Mouse (Mus musculus) G1E (cell line): Measurements from ENCODE around the gene Ptpn14. TPM values are rescaled to one million over a fixed set of nuclear protein-coding genes. Genes with fewer than 3 reads are reported as not detected.

Experiments used
- ATAC-seq: 2 replicates; pipeline ENCODE4 v1.8.0; 2016; ENCODE audit warnings: mild to moderate bottlenecking; ENCODE audit not compliant: insufficient number of reproducible peaks, poor library complexity, low FRiP score, severe bottlenecking; ENCODE audit errors: extremely low read depth
- DNase-seq: peaks from one replicate; pipeline ENCODE4 v3.0.0; 2012; ENCODE audit warnings: low spot score
- H3K27me3 ChIP-seq: 2 replicates; pipeline ENCODE4 v1.6.1; 2012; ENCODE audit warnings: mild to moderate bottlenecking, low read length, inconsistent platforms; ENCODE audit not compliant: insufficient read depth
- H3K36me3 ChIP-seq: replicated peaks from 2 replicates; pipeline ENCODE3; 2012; ENCODE audit warnings: mild to moderate bottlenecking, inconsistent platforms
- H3K4me1 ChIP-seq: 2 replicates; pipeline ENCODE4 v1.6.1; 2012; ENCODE audit warnings: low read depth, low read length, inconsistent platforms, mixed read lengths; ENCODE audit not compliant: insufficient read depth
- H3K4me3 ChIP-seq: 2 replicates; pipeline ENCODE4 v1.5.1; 2012; ENCODE audit warnings: low read depth, mild to moderate bottlenecking, inconsistent platforms, low read length, moderate library complexity, mixed read lengths
- H3K9me3 ChIP-seq: replicated peaks from 2 replicates; pipeline ENCODE4 v1.6.1; 2012; ENCODE audit warnings: inconsistent platforms
- CTCF ChIP-seq: IDR thresholded peaks from 2 replicates; pipeline ENCODE4 v1.5.1; 2012; ENCODE audit warnings: low read depth, low read length, inconsistent platforms, mixed read lengths
- GATA1 ChIP-seq: IDR thresholded peaks from 2 replicates; pipeline ENCODE4 v1.6.1; 2012; ENCODE audit warnings: borderline replicate concordance, low read length, inconsistent platforms, mixed read lengths
- GATA2 ChIP-seq: IDR thresholded peaks from 2 replicates; pipeline ENCODE4 v1.6.1; 2012; ENCODE audit warnings: low read depth, low read length, inconsistent platforms, borderline replicate concordance
- POLR2AphosphoS5 ChIP-seq: IDR thresholded peaks from 2 replicates; pipeline ENCODE4 v1.6.1; 2012; ENCODE audit warnings: low read depth, low read length, inconsistent platforms; ENCODE audit not compliant: insufficient replicate concordance
- TAL1 ChIP-seq: conservative IDR thresholded peaks from 2 replicates; pipeline ENCODE4 v1.6.1; 2012; ENCODE audit warnings: low read depth, low read length, inconsistent platforms, mixed read lengths
- polyA plus RNA-seq: library from polyadenylated mRNA; stranded (reverse); fragments of >175 nt; gene quantifications from 2 replicates; pipeline ENCODE4 v1.2.3, GENCODE M21; 2012
- total RNA-seq, 2 experiments: library from RNA; stranded (forward) in 1 of 2; stranded (reverse) in 1 of 2; fragments of 200-1000 nt in 1 of 2; fragments of >200 nt in 1 of 2; fragmentation: Nextera tagmentation in 1 of 2; gene quantifications; 2 replicates each; pipeline ENCODE4 v1.2.3; 2014 to 2017

Gene Ptpn14
- total and polyA plus RNA-seq, 3 experiments: 0.11 TPM; not detected in 2

GRCm38 (mm10) chr1:189744914-189745710, 17.0 kb downstream of the Ptpn14 start:
- ATAC-seq (no peak), DNase-seq (no peak)
- H3K9me3 ChIP-seq: peaks cover 56% of the 10 kb centered on the region
- H3K36me3 ChIP-seq: no peaks in the 10 kb centered on the region
- TF ChIP-seq GATA1: no peak
- no peak for TF ChIP-seq CTCF
- no peaks in the 10 kb centered on the region for H3K4me1 ChIP-seq
- H3K4me3 ChIP-seq: no peak overlapping the region
- no peaks in the 10 kb centered on the region for H3K27me3 ChIP-seq

GRCm38 (mm10) chr1:189746520-189746919, 18.5 kb downstream of the Ptpn14 start:
- Histone ChIP-seq H3K4me3 (no peak overlapping the region), H3K4me1 (no peaks in the 10 kb centered on the region), H3K27me3 (no peaks in the 10 kb centered on the region), H3K36me3 (no peaks in the 10 kb centered on the region), H3K9me3 (peaks cover 62% of the 10 kb centered on the region)
- TF ChIP-seq TAL1 (no peak), CTCF (no peak), GATA2 (no peak), GATA1 (no peak), POLR2AphosphoS5 (no peak)
- ATAC-seq (no peak), DNase-seq (no peak)

GRCm38 (mm10) chr1:189749789-189750188, 21.7 kb downstream of the Ptpn14 start:
- TF ChIP-seq GATA2: no peak
- no peak for TF ChIP-seq CTCF
- TF ChIP-seq TAL1: no peak
- no peak for TF ChIP-seq GATA1
- TF ChIP-seq POLR2AphosphoS5: no peak
- Histone ChIP-seq H3K4me3 (no peak overlapping the region), H3K9me3 (peaks cover 73% of the 10 kb centered on the region), H3K27me3 (no peaks in the 10 kb centered on the region), H3K4me1 (no peaks in the 10 kb centered on the region), H3K36me3 (no peaks in the 10 kb centered on the region)
- no peak for DNase-seq
- ATAC-seq: no peak

DNA sequence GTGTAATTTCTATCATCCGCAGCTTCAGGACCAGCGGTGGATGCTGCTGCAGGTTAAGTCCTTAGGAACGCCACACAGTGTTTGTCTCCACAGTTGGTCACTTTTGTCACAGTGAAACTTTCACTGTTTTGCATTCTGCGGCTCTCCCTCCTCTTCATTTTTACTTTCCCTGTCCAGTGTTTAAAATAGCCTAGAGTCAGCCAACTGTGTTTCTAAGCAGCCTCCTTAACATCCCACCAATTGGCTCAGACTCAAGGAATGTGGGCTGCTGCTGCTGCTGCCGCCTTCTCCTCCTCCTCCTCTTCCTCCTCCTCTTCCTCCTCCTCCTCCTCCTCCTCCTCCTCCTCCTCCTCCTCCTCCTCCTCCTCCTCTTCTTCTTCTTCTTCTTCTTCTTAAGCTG, 22.2 kb downstream of the Ptpn14 start:
- no peaks in the 10 kb centered on the region for H3K36me3 ChIP-seq
- H3K4me1 ChIP-seq: no peaks in the 10 kb centered on the region
- ATAC-seq (no peak), DNase-seq (no peak)
- H3K4me3 ChIP-seq: no peak overlapping the region
- peaks cover 73% of the 10 kb centered on the region for H3K9me3 ChIP-seq
- no peaks in the 10 kb centered on the region for H3K27me3 ChIP-seq
- TF ChIP-seq TAL1 (no peak), POLR2AphosphoS5 (no peak), CTCF (no peak), GATA1 (no peak), GATA2 (no peak)

- ATAC-seq: no peak
- Histone ChIP-seq H3K36me3 (no peaks in the 10 kb centered on the region), H3K27me3 (no peaks in the 10 kb centered on the region), H3K9me3 (peaks cover 83% of the 10 kb centered on the region), H3K4me1 (no peaks in the 10 kb centered on the region), H3K4me3 (no peak overlapping the region)
- no peak for DNase-seq
- no peak for TF ChIP-seq TAL1
- no peak for TF ChIP-seq POLR2AphosphoS5
- no peak for TF ChIP-seq GATA1
- no peak for TF ChIP-seq GATA2
- no peak for TF ChIP-seq CTCF
Measured at GRCm38 (mm10) chr1:189752245-189752644, 24.2 kb downstream of the Ptpn14 start.

- no peaks in the 10 kb centered on the region for H3K4me1 ChIP-seq
- H3K27me3 ChIP-seq: no peaks in the 10 kb centered on the region
- H3K9me3 ChIP-seq: peaks cover 89% of the 10 kb centered on the region
- no peak for TF ChIP-seq GATA2
- TF ChIP-seq POLR2AphosphoS5: no peak
- TF ChIP-seq GATA1: no peak
- TF ChIP-seq CTCF: no peak
- TF ChIP-seq TAL1: no peak
- ATAC-seq: no peak
- H3K36me3 ChIP-seq: no peaks in the 10 kb centered on the region
- peak overlapping the region; percentile 9; the same call in 1 of the 2 replicates for H3K4me3 ChIP-seq
- DNase-seq: no peak
Measured at GRCm38 (mm10) chr1:189755072-189755471, 27.0 kb downstream of the Ptpn14 start.
